Mouse (Mus musculus): Measurements from ENCODE around the gene Amy2a2.
"Not testable (repeated sequence)": the region's sequence is repeated elsewhere in the genome, so short reads cannot be mapped to it uniquely, and the experiment has no call there.

Amy2a2 gene
- long read RNA-seq, experiment 1, result 0 reads
- long read RNA-seq, experiment 2, result 0 reads

DNA sequence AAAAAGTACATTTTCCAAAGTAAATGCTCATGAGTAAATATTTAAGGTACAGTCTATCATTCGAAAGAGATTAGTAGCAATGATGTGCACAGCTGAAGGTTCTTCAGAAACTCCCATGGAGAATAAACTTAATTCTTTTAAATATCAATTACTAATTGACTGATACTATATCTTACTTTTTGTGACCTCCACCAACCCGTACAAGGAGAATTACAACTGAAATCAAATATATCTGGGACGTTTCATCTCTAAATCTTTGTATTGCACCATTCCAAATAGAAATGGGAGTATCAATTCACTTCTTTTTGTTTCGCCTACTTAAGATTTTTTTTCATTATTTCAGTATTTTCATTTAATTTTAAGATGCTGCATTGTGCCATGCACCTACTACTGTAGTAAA is at the start of gene Amy2a2:
Amy2a2 (minus strand) TSS at position 101 of the 400 bp plus-strand sequence.
- intact Hi-C loops (cut with DNase I), result not testable (repeated sequence)

DNA sequence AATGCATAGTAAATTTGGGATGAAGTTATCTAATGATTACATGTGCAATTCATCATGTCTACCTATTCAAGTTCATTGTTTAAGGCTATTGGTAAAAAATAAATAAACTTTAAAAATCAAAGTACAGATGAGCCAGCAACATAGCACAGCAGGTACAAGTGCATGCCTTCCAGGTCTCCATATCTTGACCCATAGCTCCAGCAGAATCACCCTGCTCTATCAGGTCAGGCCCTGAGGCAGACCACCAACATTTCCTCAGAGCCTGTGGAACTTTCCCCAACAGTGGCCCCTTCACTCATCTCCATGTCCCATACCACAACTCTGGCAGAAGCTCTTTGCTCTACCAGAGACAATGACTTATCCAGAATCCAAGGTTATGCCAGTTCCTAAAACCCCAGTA is 11.0 kb downstream of the Amy2a2 start:
- intact Hi-C loops (cut with DNase I), result not testable (repeated sequence)

GRCm38 (mm10) chr3:113323952-113324351 is 32.5 kb downstream of the Amy2a2 start, which contains the start of gene Amy2a3:
Amy2a3 (minus strand) TSS chr3:113324052.
- intact Hi-C loops (cut with DNase I), result not testable (repeated sequence)

DNA sequence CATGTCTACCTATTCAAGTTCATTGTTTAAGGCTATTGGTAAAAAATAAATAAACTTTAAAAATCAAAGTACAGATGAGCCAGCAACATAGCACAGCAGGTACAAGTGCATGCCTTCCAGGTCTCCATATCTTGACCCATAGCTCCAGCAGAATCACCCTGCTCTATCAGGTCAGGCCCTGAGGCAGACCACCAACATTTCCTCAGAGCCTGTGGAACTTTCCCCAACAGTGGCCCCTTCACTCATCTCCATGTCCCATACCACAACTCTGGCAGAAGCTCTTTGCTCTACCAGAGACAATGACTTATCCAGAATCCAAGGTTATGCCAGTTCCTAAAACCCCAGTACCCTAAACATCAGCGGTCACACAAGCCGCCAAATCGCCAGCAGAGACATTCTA is 43.5 kb downstream of the Amy2a2 start:
- intact Hi-C loops (cut with DNase I), result not testable (repeated sequence)

Data from adrenal gland (tissue).